ENCODE assay signal across 16 mouse cellular contexts in the genomic region with DNA sequence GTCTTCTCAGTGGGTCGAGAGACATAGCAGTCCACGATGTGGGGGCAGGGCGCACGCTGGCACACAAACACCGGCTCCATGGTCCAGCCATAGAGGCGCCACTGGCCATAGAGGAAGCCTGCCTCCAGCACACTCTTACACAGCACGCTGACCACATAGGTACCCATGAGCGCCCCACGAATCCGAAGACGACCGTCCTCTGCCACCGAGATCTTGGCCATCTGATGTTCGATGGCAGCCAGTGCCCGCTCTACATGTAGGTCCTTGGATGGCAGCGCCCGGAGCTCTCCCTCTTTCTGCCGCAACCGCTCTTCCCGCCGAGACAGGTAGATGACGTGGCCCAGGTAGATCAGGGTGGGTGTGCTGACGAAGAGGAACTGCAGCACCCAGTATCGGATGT. TPM values are rescaled to one million over a fixed set of nuclear protein-coding genes. Genes with fewer than 3 reads are reported as not detected.
DNase-seq lines count a peak whose midpoint lies in the region; ATAC-seq lines count a peak whose summit lies in the region.
"Had no signal": no experiment of that assay in that cellular context is flagged by ENCODE, and none has a peak within 500 bp of the region (broad histone marks: within the 10 kb centered on the region; RNA-seq: fewer than 3 reads in every experiment).

No protein-coding gene starts in this region.

- peaks cover 9% of the 10 kb centered on the region; the same call in 1 of the 2 replicates for H3K4me1 ChIP-seq in heart, embryonic 10.5 days
- H3K4me1 ChIP-seq in kidney, embryonic 15.5 days, result peaks cover 13% of the 10 kb centered on the region; the same call in 1 of the 2 replicates
- H3K4me1 ChIP-seq in midbrain, embryonic 14.5 days (ENCODE audit: control insufficient read depth, insufficient read depth, low read length), result peaks cover 13% of the 10 kb centered on the region
- H3K4me1 ChIP-seq in midbrain, embryonic 10.5 days, result peaks cover 21% of the 10 kb centered on the region
- H3K4me1 ChIP-seq: liver, embryonic 13.5 days had no signal

- H3K9me3 ChIP-seq in heart, embryonic 10.5 days, result no peaks in the 10 kb centered on the region
- H3K9me3 ChIP-seq in kidney, embryonic 15.5 days (replicated peaks), result no peaks in the 10 kb centered on the region
- no peaks in the 10 kb centered on the region for H3K9me3 ChIP-seq in midbrain, embryonic 14.5 days (ENCODE audit: control insufficient read depth, low read length)
- H3K9me3 ChIP-seq in midbrain, embryonic 10.5 days (replicated peaks), result no peaks in the 10 kb centered on the region
- H3K9me3 ChIP-seq: embryonic facial prominence, embryonic 15.5 days; forebrain, embryonic 13.5 days; liver, embryonic 13.5 days had no signal

- H3K4me3 ChIP-seq in heart, embryonic 10.5 days, result peak overlapping the region; percentile 63
- peak overlapping the region; percentile 56 for H3K4me3 ChIP-seq in kidney, embryonic 15.5 days (replicated peaks)
- H3K4me3 ChIP-seq in midbrain, embryonic 14.5 days (replicated peaks; ENCODE audit: low read depth, low read length), result no peak overlapping the region
- no peak overlapping the region for H3K4me3 ChIP-seq in midbrain, embryonic 10.5 days
- H3K4me3 ChIP-seq: liver, embryonic 13.5 days had no signal

- peak overlapping the region; percentile 77; the same call in 1 of the 2 replicates for H3K27ac ChIP-seq in heart, embryonic 10.5 days
- no peak overlapping the region for H3K27ac ChIP-seq in kidney, embryonic 15.5 days
- H3K27ac ChIP-seq in midbrain, embryonic 14.5 days (replicated peaks; ENCODE audit: low read depth, low read length), result no peak overlapping the region
- no peak overlapping the region for H3K27ac ChIP-seq in midbrain, embryonic 10.5 days (replicated peaks)
- H3K27ac ChIP-seq: embryonic facial prominence, embryonic 15.5 days; forebrain, embryonic 13.5 days; liver, embryonic 13.5 days had no signal

- no peaks in the 10 kb centered on the region for H3K36me3 ChIP-seq in heart, embryonic 10.5 days
- no peaks in the 10 kb centered on the region for H3K36me3 ChIP-seq in kidney, embryonic 15.5 days
- no peaks in the 10 kb centered on the region for H3K36me3 ChIP-seq in midbrain, embryonic 14.5 days (ENCODE audit: control insufficient read depth, insufficient read depth, low read length)
- no peaks in the 10 kb centered on the region for H3K36me3 ChIP-seq in midbrain, embryonic 10.5 days
- H3K36me3 ChIP-seq: embryonic facial prominence, embryonic 15.5 days; G1E; liver, embryonic 13.5 days had no signal

- peak overlapping the region; percentile 95; the same call in 1 of the 2 replicates for H3K4me2 ChIP-seq in kidney, embryonic 15.5 days
- H3K4me2 ChIP-seq in midbrain, embryonic 14.5 days (ENCODE audit: low read length), result 0 out of 2 replicates have a peak overlapping the region, but pooled peaks have one; percentile 2

- no peak for ATAC-seq in kidney, embryonic 15.5 days (replicated peaks; ENCODE audit: low FRiP score)
- no peak for ATAC-seq in midbrain, embryonic 14.5 days (ENCODE audit: low FRiP score, low TSS enrichment)
- ATAC-seq: forebrain, embryonic 13.5 days had no signal

- 53% methylated on average over 24 of the region's 24 CpGs for WGBS in heart, embryonic 10.5 days
- WGBS in kidney, embryonic 15.5 days, result 65% methylated on average over 24 of the region's 24 CpGs
- WGBS in midbrain, embryonic 14.5 days, result 65% methylated on average over 24 of the region's 24 CpGs
- 65% methylated on average over 24 of the region's 24 CpGs for WGBS in midbrain, embryonic 10.5 days

- intact Hi-C loops in heart, postnatal 14 days (cut with DNase I), result no loop called here

- no peak for DNase-seq in heart, embryonic 10.5 days (ENCODE audit: low spot score)
- no peak for DNase-seq in heart, postnatal 14 days
- no peak for DNase-seq in kidney, adult 18-20 months
- no peak for DNase-seq in midbrain, embryonic 14.5 days
- no peak for DNase-seq in midbrain, embryonic 10.5 days (ENCODE audit: low spot score)
- DNase-seq in embryo, embryonic 10 days (ENCODE audit: low spot score), result no peak
- DNase-seq in retina, postnatal 1 day, result no peak
- DNase-seq: adrenal gland, postnatal 14 days; liver, embryonic 13.5 days had no signal

- H3K9ac ChIP-seq in kidney, embryonic 15.5 days, result no peak overlapping the region
- H3K9ac ChIP-seq in midbrain, embryonic 14.5 days (replicated peaks; ENCODE audit: low read length), result no peak overlapping the region
- H3K9ac ChIP-seq: embryonic facial prominence, embryonic 15.5 days; forebrain, embryonic 13.5 days; liver, embryonic 13.5 days had no signal

- peaks cover 54% of the 10 kb centered on the region for H3K27me3 ChIP-seq in heart, embryonic 10.5 days (ENCODE audit: insufficient read depth, poor library complexity, severe bottlenecking)
- H3K27me3 ChIP-seq in kidney, embryonic 15.5 days, result peaks cover 30% of the 10 kb centered on the region
- H3K27me3 ChIP-seq in midbrain, embryonic 14.5 days (ENCODE audit: control insufficient read depth, insufficient read depth, low read length), result no peaks in the 10 kb centered on the region
- H3K27me3 ChIP-seq in midbrain, embryonic 10.5 days (ENCODE audit: low read depth, poor library complexity, severe bottlenecking), result peaks cover 50% of the 10 kb centered on the region

RNA-seq across cellular contexts. Expression of gene Gja4, which starts 1.5 kb away (rescaled TPM):
- polyA plus RNA-seq in heart, embryonic 10.5 days (2016; fragmentation: Nextera tagmentation; extraction: Ambion mirVana), result 32.7 and 48.8 TPM in 2 replicates
- total RNA-seq in heart, postnatal 14 days (2021), result 10 to 100 TPM; 20.8 to 23.0 TPM
- 24.9 and 30.5 TPM in 2 replicates for polyA plus RNA-seq in kidney, embryonic 15.5 days (2015; fragmentation: Nextera tagmentation; extraction: Ambion mirVana)
- 15.7 and 24.4 TPM in 2 replicates for polyA plus RNA-seq in midbrain, embryonic 14.5 days (2014; fragmentation: Nextera tagmentation; extraction: Ambion mirVana)
- polyA plus RNA-seq in midbrain, embryonic 10.5 days (2016; fragmentation: Nextera tagmentation; extraction: Ambion mirVana), result 17.1 and 20.6 TPM in 2 replicates
- total RNA-seq: neutrophil, adult 5-6 weeks had no signal
- polyA plus RNA-seq: G1E had no signal

RNA-seq across cellular contexts. Expression of gene Gjb3, which starts 18.3 kb away (rescaled TPM):
- polyA plus RNA-seq in heart, embryonic 10.5 days (2016; fragmentation: Nextera tagmentation; extraction: Ambion mirVana), result 0.90 and 3.2 TPM in 2 replicates
- total RNA-seq in heart, postnatal 14 days (2021), result under 1 TPM in 1 of 2 experiments, not detected in 1; 0.22 TPM
- polyA plus RNA-seq in kidney, embryonic 15.5 days (2015; fragmentation: Nextera tagmentation; extraction: Ambion mirVana), result 1.4 and 1.7 TPM in 2 replicates
- polyA plus RNA-seq in midbrain, embryonic 14.5 days (2014; fragmentation: Nextera tagmentation; extraction: Ambion mirVana), result 0.18 and 0.38 TPM in 2 replicates
- 1.4 and 3.1 TPM in 2 replicates for polyA plus RNA-seq in midbrain, embryonic 10.5 days (2016; fragmentation: Nextera tagmentation; extraction: Ambion mirVana)
- total RNA-seq: G1E; neutrophil, adult 5-6 weeks had no signal
- polyA plus RNA-seq: forebrain, embryonic 13.5 days; G1E had no signal

RNA-seq across cellular contexts. Expression of gene Gjb4, which starts 41.5 kb away (rescaled TPM):
- polyA plus RNA-seq in heart, embryonic 10.5 days (2016; fragmentation: Nextera tagmentation; extraction: Ambion mirVana), result not detected in 2 replicates
- total RNA-seq in heart, postnatal 14 days (2021), result not detected
- polyA plus RNA-seq in kidney, embryonic 15.5 days (2015; fragmentation: Nextera tagmentation; extraction: Ambion mirVana), result 0.85 and 1.1 TPM in 2 replicates
- polyA plus RNA-seq in midbrain, embryonic 14.5 days (2014; fragmentation: Nextera tagmentation; extraction: Ambion mirVana), result not detected in 2 replicates
- 0.10 TPM in 1 of 2 replicates, not detected in the other for polyA plus RNA-seq in midbrain, embryonic 10.5 days (2016; fragmentation: Nextera tagmentation; extraction: Ambion mirVana)
- total RNA-seq: adrenal gland, postnatal 14 days; left cerebral cortex, postnatal 10 days; neutrophil, adult 5-6 weeks had no signal
- polyA plus RNA-seq: forebrain, embryonic 13.5 days; G1E; liver, embryonic 13.5 days; thymus, postnatal 0 days had no signal

RNA-seq across cellular contexts. Expression of gene Gjb5, which starts 45.6 kb away (rescaled TPM):
- polyA plus RNA-seq in heart, embryonic 10.5 days (2016; fragmentation: Nextera tagmentation; extraction: Ambion mirVana), result 0.58 and 1.8 TPM in 2 replicates
- under 1 TPM; 0.48 to 0.61 TPM for total RNA-seq in heart, postnatal 14 days (2021)
- polyA plus RNA-seq in kidney, embryonic 15.5 days (2015; fragmentation: Nextera tagmentation; extraction: Ambion mirVana), result 2.2 and 2.4 TPM in 2 replicates
- not detected in 2 replicates for polyA plus RNA-seq in midbrain, embryonic 14.5 days (2014; fragmentation: Nextera tagmentation; extraction: Ambion mirVana)
- 0.27 and 0.98 TPM in 2 replicates for polyA plus RNA-seq in midbrain, embryonic 10.5 days (2016; fragmentation: Nextera tagmentation; extraction: Ambion mirVana)
- total RNA-seq: left cerebral cortex, postnatal 10 days; neutrophil, adult 5-6 weeks had no signal
- polyA plus RNA-seq: forebrain, embryonic 13.5 days; G1E had no signal

Comparison
In these comparisons a context has a peak if more than half of its experiments do, and no peak if none do; other contexts are left out.
1. H3K4me3 ChIP-seq: peak in heart, embryonic 10.5 days (single experiment) and kidney, embryonic 15.5 days (single experiment); none in midbrain, embryonic 14.5 days (single experiment) and midbrain, embryonic 10.5 days (single experiment).